Mouse (Mus musculus) adrenal gland, postnatal 14 days (tissue): ENCODE data around the gene Grid2. TPM values are rescaled to one million over a fixed set of nuclear protein-coding genes. Genes with fewer than 3 reads are reported as not detected.

Source experiments
- DNase-seq: peaks from one replicate; pipeline ENCODE4 v3.0.0; 2021; ENCODE audit warnings: mixed read lengths
- total RNA-seq: library from RNA; stranded (reverse); gene quantifications from 2 replicates; pipeline ENCODE4 v1.2.3, GENCODE M21; 2021

Gene Grid2
- total RNA-seq, 1 experiment from 2014 or later: 0.15 TPM

- DNase-seq: no peak
Measured at GRCm38 (mm10) chr6:63635970-63636369, 380.3 kb downstream of the Grid2 start.

- DNase-seq: no peak
Measured at GRCm38 (mm10) chr6:63659423-63659822, 403.7 kb downstream of the Grid2 start.

- no peak for DNase-seq
Measured at GRCm38 (mm10) chr6:63685689-63686088, 430.0 kb downstream of the Grid2 start.

- DNase-seq: no peak
Measured at GRCm38 (mm10) chr6:63701684-63702083, 446.0 kb downstream of the Grid2 start.

GRCm38 (mm10) chr6:63733740-63734139, 478.1 kb downstream of the Grid2 start:
- DNase-seq: no peak

GRCm38 (mm10) chr6:63762535-63762934, 506.9 kb downstream of the Grid2 start:
- no peak for DNase-seq

GRCm38 (mm10) chr6:63794679-63795078, 539.0 kb downstream of the Grid2 start:
- no peak for DNase-seq

GRCm38 (mm10) chr6:63820236-63820635, 564.6 kb downstream of the Grid2 start:
- no peak for DNase-seq

- DNase-seq: no peak
Measured at GRCm38 (mm10) chr6:63862628-63863027, 607.0 kb downstream of the Grid2 start.

- no peak for DNase-seq
Measured at GRCm38 (mm10) chr6:63877088-63877764, 621.5 kb downstream of the Grid2 start.

GRCm38 (mm10) chr6:63877765-63878345, 622.2 kb downstream of the Grid2 start:
- DNase-seq: no peak

GRCm38 (mm10) chr6:63894714-63895113, 639.0 kb downstream of the Grid2 start:
- DNase-seq: no peak

- no peak for DNase-seq
Measured at GRCm38 (mm10) chr6:63898171-63898570, 642.5 kb downstream of the Grid2 start.

GRCm38 (mm10) chr6:63917035-63917570, 661.4 kb downstream of the Grid2 start:
- DNase-seq: no peak

- DNase-seq: no peak
Measured at GRCm38 (mm10) chr6:63921951-63922350, 666.3 kb downstream of the Grid2 start.

GRCm38 (mm10) chr6:63931201-63931600, 675.5 kb downstream of the Grid2 start:
- DNase-seq: no peak

- DNase-seq: no peak
Measured at GRCm38 (mm10) chr6:63946721-63947120, 691.0 kb downstream of the Grid2 start.

GRCm38 (mm10) chr6:63963789-63964188, 708.1 kb downstream of the Grid2 start:
- peak; percentile 34 for DNase-seq

- peak; percentile 50 for DNase-seq
Measured at GRCm38 (mm10) chr6:63964269-63964668, 708.6 kb downstream of the Grid2 start.

GRCm38 (mm10) chr6:63964735-63965134, 709.1 kb downstream of the Grid2 start:
- DNase-seq: no peak

- no peak for DNase-seq
Measured at GRCm38 (mm10) chr6:64046084-64046483, 790.4 kb downstream of the Grid2 start.

GRCm38 (mm10) chr6:64046732-64047131, 791.1 kb downstream of the Grid2 start:
- DNase-seq: no peak

- no peak for DNase-seq
Measured at GRCm38 (mm10) chr6:64047950-64048349, 792.3 kb downstream of the Grid2 start.

- no peak for DNase-seq
Measured at GRCm38 (mm10) chr6:64063858-64064257, 808.2 kb downstream of the Grid2 start.
